In the genomic region with DNA sequence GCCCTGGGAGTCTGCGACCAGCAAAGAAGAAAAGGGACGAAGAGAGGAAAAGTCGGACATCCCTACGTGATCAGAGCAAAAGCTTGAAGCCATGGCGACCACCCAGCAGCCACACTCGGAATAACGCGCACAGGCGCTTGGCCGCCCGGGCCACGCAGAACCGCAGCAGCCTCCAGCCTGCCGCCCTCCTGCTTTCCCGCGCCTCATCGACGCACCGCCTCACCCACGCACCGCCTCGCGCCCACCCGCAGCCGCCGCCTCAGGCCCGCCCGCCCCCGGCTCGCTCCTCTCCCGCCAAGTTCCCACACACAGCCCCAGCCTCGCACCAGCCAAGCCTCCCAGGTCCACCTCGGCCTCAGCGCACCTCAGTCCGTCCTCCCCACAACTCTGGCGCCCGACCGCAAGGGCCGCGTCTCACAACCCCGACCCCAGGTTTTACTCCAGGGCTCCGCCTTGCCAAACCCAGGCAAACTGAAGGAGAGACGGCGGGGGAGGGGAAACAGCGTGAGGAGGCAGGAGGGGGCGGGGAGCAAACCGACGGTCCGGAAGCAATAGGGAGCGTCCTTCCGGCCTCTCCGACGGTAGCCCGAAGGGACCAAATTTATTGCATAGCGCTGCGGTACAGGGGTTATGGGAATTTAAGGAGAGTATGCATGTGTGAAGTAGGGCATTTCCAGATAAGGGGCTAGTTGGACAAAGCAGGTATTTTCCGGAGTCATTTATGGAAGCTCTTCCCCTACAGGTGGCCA, we compare ENCODE assay signal across 8 mouse cellular contexts. TPM values are rescaled to one million over a fixed set of nuclear protein-coding genes. Genes with fewer than 3 reads are reported as not detected.
DNase-seq lines count a peak whose midpoint lies in the region; ATAC-seq and TF ChIP-seq lines count a peak whose summit lies in the region.
"Not testable (repeated sequence)": the region's sequence is repeated elsewhere in the genome, so short reads cannot be mapped to it uniquely, and the experiment has no call there.

TSS of gene Setdb1 (minus strand) at position 502 of the 749 bp plus-strand sequence.

- H3K4me2 ChIP-seq in forebrain, embryonic 12.5 days = peak within 1 kb of the TSS; percentile 51
- H3K4me2 ChIP-seq in heart, postnatal 0 days (ENCODE audit: low read depth, low read length) = peak within 1 kb of the TSS; percentile 62
- H3K4me2 ChIP-seq in liver, embryonic 16.5 days (ENCODE audit: low read depth, low read length) = peak within 1 kb of the TSS; percentile 68
- peak within 1 kb of the TSS; percentile 50 for H3K4me2 ChIP-seq in neural tube, embryonic 13.5 days

- H3K27me3 ChIP-seq in E14TG2a.4 (ENCODE audit: insufficient read depth, low read length); forebrain, embryonic 12.5 days; heart, postnatal 0 days (ENCODE audit: control insufficient read depth, insufficient read depth, low read length); liver, embryonic 16.5 days (ENCODE audit: control insufficient read depth, insufficient read depth, low read depth, low read length); neural tube, embryonic 13.5 days; testis, adult 2 months (ENCODE audit: control insufficient read depth, insufficient read depth, low read length): not testable (repeated sequence)

- WGBS in forebrain, embryonic 12.5 days = under 1% methylated on average over 28 of the region's 57 CpGs
- WGBS in heart, postnatal 0 days = under 1% methylated on average over 31 of the region's 57 CpGs
- under 1% methylated on average over 32 of the region's 57 CpGs for WGBS in liver, embryonic 16.5 days (ENCODE audit: insufficient replicate concordance)
- WGBS in neural tube, embryonic 13.5 days = under 1% methylated on average over 29 of the region's 57 CpGs

- peaks cover 27% of the 10 kb centered on the region for H3K36me3 ChIP-seq in E14TG2a.4 (ENCODE audit: insufficient read depth, low read length)
- H3K36me3 ChIP-seq in forebrain, embryonic 12.5 days (replicated peaks) = peaks cover 20% of the 10 kb centered on the region
- peaks cover 18% of the 10 kb centered on the region for H3K36me3 ChIP-seq in heart, postnatal 0 days (replicated peaks; ENCODE audit: control insufficient read depth, insufficient read depth, low read length)
- not testable (repeated sequence) for H3K36me3 ChIP-seq in liver, embryonic 16.5 days (ENCODE audit: control insufficient read depth, insufficient read depth); testis, adult 2 months (ENCODE audit: control insufficient read depth, insufficient read depth, low read length)
- peaks cover 21% of the 10 kb centered on the region for H3K36me3 ChIP-seq in neural tube, embryonic 13.5 days

- not testable (repeated sequence) for H3K9me3 ChIP-seq in E14TG2a.4 (ENCODE audit: low read length); forebrain, embryonic 12.5 days; heart, postnatal 0 days (replicated peaks; ENCODE audit: control insufficient read depth, low read length); liver, embryonic 16.5 days (replicated peaks; ENCODE audit: control insufficient read depth, low read length); neural tube, embryonic 13.5 days

- not testable (repeated sequence) for TF ChIP-seq CTCF in E14TG2a.4 (conservative IDR thresholded peaks at IDR 0.05; ENCODE audit: low read length); heart, postnatal 0 days (IDR thresholded peaks at IDR 0.05; ENCODE audit: low read depth); testis, adult 2 months (IDR thresholded peaks at IDR 0.05; ENCODE audit: control insufficient read depth, insufficient read depth, insufficient replicate concordance, low read depth, low read length)

- TF ChIP-seq EP300 in heart, postnatal 0 days (IDR thresholded peaks at IDR 0.05; ENCODE audit: low read depth) = peak; percentile 45; the same call in 1 of the 2 replicates

- peak within 1 kb of the TSS; percentile 66 for H3K9ac ChIP-seq in forebrain, embryonic 12.5 days
- peak within 1 kb of the TSS; percentile 52 for H3K9ac ChIP-seq in heart, postnatal 0 days (replicated peaks; ENCODE audit: low read depth, low read length)
- H3K9ac ChIP-seq in liver, embryonic 16.5 days (ENCODE audit: low read depth, low read length) = peak within 1 kb of the TSS; percentile 66
- H3K9ac ChIP-seq in neural tube, embryonic 13.5 days = peak within 1 kb of the TSS; percentile 73

- peak within 1 kb of the TSS; percentile 75 for H3K4me3 ChIP-seq in E14TG2a.4 (replicated peaks; ENCODE audit: low read length)
- peak within 1 kb of the TSS; percentile 59 for H3K4me3 ChIP-seq in forebrain, embryonic 12.5 days (replicated peaks)
- H3K4me3 ChIP-seq in heart, postnatal 0 days (ENCODE audit: low read depth, low read length) = peak within 1 kb of the TSS; percentile 56
- peak within 1 kb of the TSS; percentile 66 for H3K4me3 ChIP-seq in liver, embryonic 16.5 days (ENCODE audit: low read depth, low read length)
- peak within 1 kb of the TSS; percentile 49 for H3K4me3 ChIP-seq in neural tube, embryonic 13.5 days
- H3K4me3 ChIP-seq in testis, adult 2 months (ENCODE audit: control insufficient read depth, low read depth, low read length) = peak within 1 kb of the TSS; percentile 76

- peak; percentile 97 for ATAC-seq in forebrain, embryonic 12.5 days (ENCODE audit: low FRiP score)
- ATAC-seq in heart, postnatal 0 days (ENCODE audit: insufficient read depth, low read depth) = peak; percentile 95
- ATAC-seq in liver, embryonic 16.5 days (ENCODE audit: low read depth) = peak; percentile 93
- peak; percentile 98 for ATAC-seq in neural tube, embryonic 13.5 days (ENCODE audit: low read depth)

- H3K27ac ChIP-seq in forebrain, embryonic 12.5 days = 0 out of 2 replicates have a peak within 1 kb of the TSS, but pooled peaks have one; percentile 50
- H3K27ac ChIP-seq in heart, postnatal 0 days (ENCODE audit: low read depth); liver, embryonic 16.5 days (ENCODE audit: low read length): not testable (repeated sequence)
- H3K27ac ChIP-seq in neural tube, embryonic 13.5 days (replicated peaks) = 0 out of 2 replicates have a peak within 1 kb of the TSS, but pooled peaks have one; percentile 54
- peak within 1 kb of the TSS; percentile 33; the same call in 1 of the 2 replicates for H3K27ac ChIP-seq in testis, adult 2 months (ENCODE audit: control insufficient read depth, insufficient read depth, low read depth, low read length)

- peak; percentile 97 for DNase-seq in c-Kit-positive CD71-positive TER-119-positive erythroid progenitor cells, embryonic 14.5 days (ENCODE audit: low spot score)
- DNase-seq in heart, postnatal 0 days (ENCODE audit: low spot score) = peak; percentile 91
- DNase-seq in kidney, postnatal 4 days = peak; percentile 98

- H3K4me1 ChIP-seq in E14TG2a.4 (replicated peaks; ENCODE audit: low read depth, low read length) = peaks cover 14% of the 10 kb centered on the region
- H3K4me1 ChIP-seq in forebrain, embryonic 12.5 days; heart, postnatal 0 days (ENCODE audit: control insufficient read depth, insufficient read depth); liver, embryonic 16.5 days (ENCODE audit: control insufficient read depth, low read depth, low read length); neural tube, embryonic 13.5 days (replicated peaks); testis, adult 2 months (ENCODE audit: control insufficient read depth, insufficient read depth, low read length): not testable (repeated sequence)

- peak; percentile 24; the same call in 1 of the 2 replicates for TF ChIP-seq POLR2A in testis, adult 2 months (IDR thresholded peaks at IDR 0.05; ENCODE audit: control insufficient read depth, low read depth, low read length)

RNA-seq across cellular contexts. Expression of gene Setdb1, which starts in this region (rescaled TPM):
- polyA plus RNA-seq in forebrain, embryonic 12.5 days (2016; fragmentation: Nextera tagmentation; extraction: Ambion mirVana) = 66.2 and 70.2 TPM in 2 replicates
- 9.5 and 11.3 TPM in 2 replicates for total RNA-seq in heart, postnatal 0 days (2014; rRNA removed; ENCODE audit: low replicate concordance)
- 7.9 and 8.0 TPM in 2 replicates for polyA plus RNA-seq in heart, postnatal 0 days (2015; fragmentation: Nextera tagmentation; extraction: Ambion mirVana)
- 12.2 and 13.0 TPM in 2 replicates for polyA plus RNA-seq in liver, embryonic 16.5 days (2015; fragmentation: Nextera tagmentation; extraction: Ambion mirVana)
- 43.0 and 44.6 TPM in 2 replicates for polyA plus RNA-seq in neural tube, embryonic 13.5 days (2015; fragmentation: Nextera tagmentation; extraction: Ambion mirVana)
- polyA plus RNA-seq in testis, adult 2 months (2012; rRNA removed) = 20.0 and 24.3 TPM in 2 replicates
